Mouse (Mus musculus): Measurements from ENCODE around the gene Sympk.

GRCm38 (mm10) chr7:19067935-19068334, 43.8 kb downstream of the Sympk start:
- TF ChIP-seq POLR2A (IDR thresholded peaks at IDR 0.05; ENCODE audit: borderline replicate concordance, extremely low read depth, low read depth, low read length) (no peak), CTCF (IDR thresholded peaks at IDR 0.05; ENCODE audit: insufficient read depth, low read length) (no peak)

Measured in lung, adult 2 months (tissue).